Mouse (Mus musculus) testis, adult 2 months (tissue): ENCODE data around the gene Trp53rka. TPM values are rescaled to one million over a fixed set of nuclear protein-coding genes. Genes with fewer than 3 reads are reported as not detected.

Source experiments
- H3K27ac ChIP-seq: fragments of 200-500 bp; 2 replicates; pipeline ENCODE4 v1.5.1; 2012; ENCODE audit warnings: low read depth, low read length; ENCODE audit not compliant: control insufficient read depth, insufficient read depth
- H3K27me3 ChIP-seq: fragments of 200-500 bp; 2 replicates; pipeline ENCODE4 v1.6.1; 2012; ENCODE audit warnings: mild to moderate bottlenecking, low read length, moderate library complexity; ENCODE audit not compliant: control insufficient read depth, insufficient read depth
- H3K36me3 ChIP-seq: fragments of 200-500 bp; 2 replicates; pipeline ENCODE4 v1.6.1; 2012; ENCODE audit warnings: mild to moderate bottlenecking, low read length; ENCODE audit not compliant: control insufficient read depth, insufficient read depth
- H3K4me1 ChIP-seq: fragments of 200-500 bp; 2 replicates; pipeline ENCODE4 v1.6.1; 2012; ENCODE audit warnings: low read length; ENCODE audit not compliant: control insufficient read depth, insufficient read depth
- H3K4me3 ChIP-seq: fragments of 200-500 bp; 2 replicates; pipeline ENCODE4 v1.5.1; 2012; ENCODE audit warnings: low read depth, mild to moderate bottlenecking, low read length, moderate library complexity, mixed read lengths; ENCODE audit not compliant: control insufficient read depth
- CTCF ChIP-seq: fragments of 200-500 bp; IDR thresholded peaks from 2 replicates; pipeline ENCODE4 v1.5.1; 2012; ENCODE audit warnings: low read depth, mild to moderate bottlenecking, inconsistent platforms, low read length, moderate library complexity; ENCODE audit not compliant: control insufficient read depth, insufficient read depth, insufficient replicate concordance
- POLR2A ChIP-seq: fragments of 200-500 bp; IDR thresholded peaks from 2 replicates; pipeline ENCODE4 v1.6.1; 2012; ENCODE audit warnings: low read depth, mild to moderate bottlenecking, inconsistent platforms, low read length, moderate library complexity; ENCODE audit not compliant: control insufficient read depth
- polyA plus RNA-seq: library from polyadenylated mRNA; depleted of rRNA; stranded (reverse); fragments of >200 nt; gene quantifications from 2 replicates; pipeline ENCODE4 v1.2.3, GENCODE M21; 2012; rRNA removed

The Trp53rka gene
- polyA plus RNA-seq, 1 experiment, result 8.0 TPM

DNA sequence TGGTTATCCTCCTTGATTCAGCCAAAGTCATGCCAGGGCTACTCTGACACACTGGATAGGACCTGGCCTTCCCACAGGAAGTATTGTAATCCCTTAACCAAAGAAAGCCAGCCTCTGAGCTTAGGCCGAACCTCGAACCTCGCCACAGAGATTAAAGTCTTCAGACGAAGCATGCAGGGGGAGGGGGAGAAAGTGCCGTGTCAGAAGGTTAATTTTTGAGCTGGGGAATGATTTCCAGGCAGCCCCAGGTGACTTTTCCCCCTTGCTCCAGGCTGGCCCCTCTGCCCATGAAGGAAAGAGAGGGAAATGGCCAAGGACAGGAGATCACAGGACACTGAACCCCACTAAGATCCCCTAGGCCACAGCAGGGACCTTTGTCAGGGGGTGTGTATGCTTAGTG, 34.9 kb downstream of the Trp53rka start:
- Histone ChIP-seq H3K36me3 (no peaks in the 10 kb centered on the region), H3K4me1 (no peaks in the 10 kb centered on the region), H3K4me3 (no peak overlapping the region), H3K27ac (no peak overlapping the region), H3K27me3 (no peaks in the 10 kb centered on the region)
- TF ChIP-seq CTCF, result no peak

DNA sequence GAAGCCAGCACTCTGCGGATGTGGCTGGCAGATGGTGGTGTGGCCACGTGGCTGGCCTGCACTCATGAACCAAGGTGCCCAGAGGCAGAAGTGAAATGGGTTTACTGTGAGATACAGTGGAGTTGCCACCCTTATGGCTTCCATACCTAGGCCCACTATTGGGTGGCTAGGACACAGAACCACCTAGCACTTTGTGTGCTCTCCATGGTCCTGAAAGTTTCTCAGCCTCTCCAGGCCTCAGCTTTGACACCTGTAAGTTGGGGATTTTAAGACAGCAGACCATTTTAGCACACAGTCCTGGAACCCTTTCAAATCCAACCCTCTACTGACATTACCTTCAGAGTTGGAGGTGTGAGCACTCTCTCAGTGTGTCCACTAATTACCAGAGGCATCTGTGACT, 36.4 kb downstream of the Trp53rka start:
- Histone ChIP-seq H3K27me3 (no peaks in the 10 kb centered on the region), H3K36me3 (no peaks in the 10 kb centered on the region), H3K4me3 (no peak overlapping the region), H3K4me1 (no peaks in the 10 kb centered on the region), H3K27ac (no peak overlapping the region)
- TF ChIP-seq POLR2A (no peak), CTCF (no peak)

DNA sequence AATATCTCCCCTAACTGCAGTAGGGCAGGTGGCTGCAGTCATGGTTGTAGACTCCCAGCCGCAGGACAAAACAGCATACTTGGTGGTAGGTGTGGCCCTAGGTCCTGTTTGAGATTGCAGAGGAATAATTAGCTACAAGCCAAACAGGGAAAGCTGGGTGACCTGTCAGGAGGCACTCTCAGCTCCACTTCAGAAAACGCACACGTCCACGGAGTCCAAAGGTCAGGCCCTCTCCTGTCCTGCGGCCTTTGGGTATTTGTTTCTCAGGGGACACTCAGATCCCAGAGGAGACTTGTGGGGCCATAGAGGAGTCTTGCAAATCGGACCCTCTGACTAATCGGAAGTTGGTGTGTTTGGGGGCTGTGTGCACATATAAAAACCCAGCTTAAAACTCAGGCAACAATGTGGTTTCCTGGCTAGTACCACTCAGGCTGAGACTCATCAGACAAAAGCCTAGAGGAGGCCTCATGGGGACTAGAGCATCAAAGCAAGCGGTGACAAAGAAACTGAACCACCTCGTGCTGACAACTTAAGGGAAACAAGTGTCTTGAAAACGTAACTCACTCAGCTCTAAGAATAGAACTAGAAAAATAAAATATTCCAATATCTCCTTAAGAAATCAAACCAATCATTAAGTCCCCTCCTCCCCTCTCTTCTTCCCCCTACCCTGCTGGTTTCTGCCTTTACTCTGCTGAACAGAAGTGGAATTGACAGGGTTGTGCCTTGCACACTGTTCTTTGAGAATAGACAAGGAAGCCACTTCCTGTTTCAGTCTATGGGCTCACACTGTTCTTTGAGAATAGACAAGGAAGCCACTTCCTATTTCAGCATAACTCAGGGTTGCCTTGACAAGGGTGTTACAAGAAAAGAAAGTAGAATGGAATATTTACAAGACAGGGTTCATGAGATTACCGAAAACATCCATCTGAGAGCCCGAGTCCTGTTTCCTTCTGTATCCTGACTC, 40.1 kb downstream of the Trp53rka start:
- Histone ChIP-seq H3K27ac (no peak overlapping the region), H3K4me3 (no peak overlapping the region), H3K27me3 (no peaks in the 10 kb centered on the region), H3K4me1 (no peaks in the 10 kb centered on the region), H3K36me3 (no peaks in the 10 kb centered on the region)
- TF ChIP-seq CTCF (no peak), POLR2A (no peak)

DNA sequence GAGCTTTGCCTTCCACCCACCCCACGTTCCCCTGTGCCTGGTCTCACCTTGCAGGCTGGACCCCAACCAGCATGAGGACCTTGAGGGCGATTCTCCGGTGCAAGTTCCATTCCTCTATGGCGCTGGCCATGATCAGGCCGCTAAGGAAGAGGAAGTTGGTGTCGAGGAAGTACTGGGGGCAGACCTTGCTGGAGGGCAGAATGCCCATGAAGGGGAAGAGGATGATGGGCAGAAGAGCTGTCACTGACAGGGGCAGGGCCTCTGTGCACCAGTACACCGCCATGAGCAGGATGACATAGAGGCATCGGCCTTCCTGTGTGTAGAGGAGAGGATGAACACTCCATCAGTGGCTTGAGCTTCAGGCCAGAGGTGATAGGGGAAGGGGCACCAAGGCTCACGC, 44.6 kb downstream of the Trp53rka start:
- Histone ChIP-seq H3K27ac (no peak overlapping the region), H3K36me3 (no peaks in the 10 kb centered on the region), H3K4me1 (no peaks in the 10 kb centered on the region), H3K4me3 (no peak overlapping the region), H3K27me3 (no peaks in the 10 kb centered on the region)
- TF ChIP-seq POLR2A (no peak), CTCF (no peak)

DNA sequence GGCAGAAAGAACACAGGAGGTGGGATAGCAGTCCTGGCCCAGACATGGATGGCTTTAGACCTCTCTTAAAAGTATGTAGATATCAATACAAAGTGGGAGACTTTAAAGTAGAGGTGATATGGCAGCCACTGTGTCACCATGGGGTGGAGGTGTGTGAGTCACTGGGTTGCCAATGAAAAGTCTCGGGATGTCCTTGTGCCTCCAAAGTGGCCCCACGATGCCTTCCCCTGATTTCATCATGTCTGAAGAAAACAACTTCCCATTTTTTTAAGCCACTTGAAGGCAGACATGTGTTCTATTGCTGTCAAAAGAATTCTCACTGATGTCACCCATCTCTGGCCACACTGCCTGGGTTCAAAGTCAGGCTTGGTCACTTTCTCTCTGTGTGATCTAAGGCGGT, 48.3 kb downstream of the Trp53rka start:
- Histone ChIP-seq H3K27ac (no peak overlapping the region), H3K27me3 (no peaks in the 10 kb centered on the region), H3K4me3 (no peak overlapping the region), H3K36me3 (no peaks in the 10 kb centered on the region), H3K4me1 (0 out of 2 replicates have a peak, but pooled peaks cover 2% of the 10 kb centered on the region)
- TF ChIP-seq POLR2A (no peak), CTCF (no peak)

DNA sequence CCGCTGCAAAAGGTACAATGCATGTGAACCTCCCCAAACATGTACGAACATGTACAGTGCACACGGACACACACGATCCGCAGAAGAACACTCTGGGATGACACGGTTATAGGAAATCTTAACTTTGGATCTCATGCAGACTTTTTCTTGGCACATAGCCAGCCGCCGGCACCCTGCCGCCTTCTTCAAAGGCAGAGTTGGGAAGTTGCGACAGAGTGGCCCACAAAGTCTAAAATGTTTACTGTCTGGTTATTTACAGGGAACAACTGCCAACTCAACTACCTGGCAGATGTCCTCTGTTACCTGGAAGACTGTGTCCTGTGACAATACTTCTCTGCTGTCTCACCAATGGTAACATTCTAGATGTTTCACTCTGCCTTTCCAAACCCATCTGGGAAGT, 50.1 kb downstream of the Trp53rka start:
- Histone ChIP-seq H3K4me1 (0 out of 2 replicates have a peak, but pooled peaks cover 2% of the 10 kb centered on the region), H3K36me3 (no peaks in the 10 kb centered on the region), H3K4me3 (no peak overlapping the region), H3K27ac (no peak overlapping the region), H3K27me3 (no peaks in the 10 kb centered on the region)
- TF ChIP-seq POLR2A, result no peak
- no peak for TF ChIP-seq CTCF

DNA sequence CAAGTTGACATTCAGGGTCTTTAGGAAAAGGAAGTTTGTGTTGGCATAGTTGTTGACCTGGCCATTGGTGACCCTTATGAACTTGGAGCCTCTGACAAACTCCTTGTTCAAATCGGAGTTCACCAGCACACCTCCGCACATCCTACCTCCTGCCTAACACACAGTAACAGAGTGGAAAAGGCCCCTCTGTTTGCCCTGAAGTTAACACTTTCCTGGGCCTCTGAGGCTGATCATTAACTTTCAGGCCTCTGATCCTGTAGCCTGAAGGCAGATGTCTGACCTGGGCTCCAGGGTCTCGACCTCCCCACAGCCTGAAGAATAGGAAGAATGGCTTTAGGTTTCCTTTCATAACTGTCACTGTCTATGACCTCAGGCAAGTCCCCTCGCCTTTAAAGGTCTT, 51.5 kb downstream of the Trp53rka start:
- no peaks in the 10 kb centered on the region for H3K36me3 ChIP-seq
- TF ChIP-seq POLR2A (no peak), CTCF (no peak)
- no peaks in the 10 kb centered on the region for H3K27me3 ChIP-seq
- H3K4me1 ChIP-seq, result 0 out of 2 replicates have a peak, but pooled peaks cover 2% of the 10 kb centered on the region
- no peak overlapping the region for H3K27ac ChIP-seq
- H3K4me3 ChIP-seq, result no peak overlapping the region

Other genes starting within 250 kb of the Trp53rka start
- gene Slc35c2, start 205.5 kb downstream of the Trp53rka start, polyA plus RNA-seq, result 55.2 and 58.7 TPM in 2 replicates
- gene Elmo2, start 166.8 kb downstream of the Trp53rka start, polyA plus RNA-seq, result 13.8 and 14.3 TPM in 2 replicates
- not detected in 2 replicates for gene Zfp663, start 124.6 kb downstream of the Trp53rka start, polyA plus RNA-seq
- gene Zfp334, start 105.1 kb downstream of the Trp53rka start, polyA plus RNA-seq, result 0.99 and 1.1 TPM in 2 replicates
- gene Ocstamp, start 92.9 kb downstream of the Trp53rka start, polyA plus RNA-seq, result 0.07 and 0.08 TPM in 2 replicates
- 0.67 and 0.85 TPM in 2 replicates for gene Slc13a3, start 20.1 kb downstream of the Trp53rka start, polyA plus RNA-seq
- gene Slc2a10, start 10.5 kb upstream of the Trp53rka start, polyA plus RNA-seq, result 0.26 and 0.94 TPM in 2 replicates
- gene Eya2, start 101.7 kb upstream of the Trp53rka start, polyA plus RNA-seq, result 1.4 and 1.7 TPM in 2 replicates